Mouse (Mus musculus): ENCODE measurements around the gene Snrnp200.

- TF ChIP-seq FLI1 (IDR thresholded peaks at IDR 0.05; ENCODE audit: low read length) (no peak), GATA1 (IDR thresholded peaks at IDR 0.05; ENCODE audit: borderline replicate concordance, low read length) (no peak)
Measured at GRCm38 (mm10) chr2:127251457-127251856, 43.3 kb downstream of the Snrnp200 start.

Measured in megakaryocyte, embryonic 14.5 days (primary cell).